9 mouse cellular contexts compared by ENCODE assay signal in genomic region chr6:134876795-134877194, GRCm38 (mm10). TPM values are rescaled to one million over a fixed set of nuclear protein-coding genes. Genes with fewer than 3 reads are reported as not detected.
DNase-seq lines count a peak whose midpoint lies in the region; ATAC-seq and TF ChIP-seq lines count a peak whose summit lies in the region.
"Had no signal": no experiment of that assay in that cellular context is flagged by ENCODE, and none has a peak within 500 bp of the region (broad histone marks: within the 10 kb centered on the region; RNA-seq: fewer than 3 reads in every experiment).

No protein-coding gene starts in this region.

- H3K9me3 ChIP-seq in intestine, embryonic 15.5 days: no peaks in the 10 kb centered on the region
- no peaks in the 10 kb centered on the region for H3K9me3 ChIP-seq in intestine, embryonic 16.5 days (ENCODE audit: control insufficient read depth, low read length)
- H3K9me3 ChIP-seq in E14TG2a.4 (ENCODE audit: low read length): no peaks in the 10 kb centered on the region
- H3K9me3 ChIP-seq in forebrain, embryonic 14.5 days (replicated peaks; ENCODE audit: control insufficient read depth, low read length): 0 out of 2 replicates have a peak, but pooled peaks cover 3% of the 10 kb centered on the region
- H3K9me3 ChIP-seq: neural tube, embryonic 12.5 days had no signal

- H3K4me3 ChIP-seq in intestine, embryonic 15.5 days (replicated peaks): no peak overlapping the region
- H3K4me3 ChIP-seq in intestine, embryonic 16.5 days (ENCODE audit: low read length): no peak overlapping the region
- no peak overlapping the region for H3K4me3 ChIP-seq in E14TG2a.4 (replicated peaks; ENCODE audit: low read length)
- H3K4me3 ChIP-seq in forebrain, embryonic 14.5 days (ENCODE audit: low read depth, low read length): no peak overlapping the region
- H3K4me3 ChIP-seq: neural tube, embryonic 12.5 days had no signal

- no peak overlapping the region for H3K9ac ChIP-seq in intestine, embryonic 15.5 days
- H3K9ac ChIP-seq in intestine, embryonic 16.5 days (ENCODE audit: low read depth, low read length): no peak overlapping the region
- H3K9ac ChIP-seq in forebrain, embryonic 14.5 days (ENCODE audit: low read length): no peak overlapping the region
- H3K9ac ChIP-seq: neural tube, embryonic 12.5 days had no signal

- no peaks in the 10 kb centered on the region for H3K4me1 ChIP-seq in intestine, embryonic 15.5 days (replicated peaks)
- no peaks in the 10 kb centered on the region for H3K4me1 ChIP-seq in intestine, embryonic 16.5 days (ENCODE audit: control insufficient read depth, insufficient read depth, low read length)
- 0 out of 2 replicates have a peak, but pooled peaks cover 6% of the 10 kb centered on the region for H3K4me1 ChIP-seq in E14TG2a.4 (replicated peaks; ENCODE audit: low read depth, low read length)
- H3K4me1 ChIP-seq in forebrain, embryonic 14.5 days (ENCODE audit: control insufficient read depth, insufficient read depth, low read length): peaks cover 14% of the 10 kb centered on the region

- H3K4me2 ChIP-seq in intestine, embryonic 15.5 days (replicated peaks): no peak overlapping the region
- H3K4me2 ChIP-seq in intestine, embryonic 16.5 days (ENCODE audit: low read depth, low read length): no peak overlapping the region
- H3K4me2 ChIP-seq in forebrain, embryonic 14.5 days (ENCODE audit: low read length): no peak overlapping the region
- H3K4me2 ChIP-seq: neural tube, embryonic 12.5 days had no signal

- TF ChIP-seq POLR2A in brain, embryonic 14.5 days (IDR thresholded peaks at IDR 0.05; ENCODE audit: borderline replicate concordance, extremely low read depth, insufficient read depth, insufficient read length, poor library complexity, severe bottlenecking): no peak

- 0 out of 2 replicates have a peak, but pooled peaks have one; percentile 41 for ATAC-seq in intestine, embryonic 15.5 days
- no peak for ATAC-seq in intestine, embryonic 16.5 days
- no peak; the same call in 1 of the 2 replicates for ATAC-seq in forebrain, embryonic 14.5 days

- TF ChIP-seq CTCF in E14TG2a.4 (conservative IDR thresholded peaks at IDR 0.05; ENCODE audit: low read length): peak; percentile 40
- peak; percentile 29; the same call in 1 of the 2 replicates for TF ChIP-seq CTCF in brain, embryonic 14.5 days (IDR thresholded peaks at IDR 0.05; ENCODE audit: borderline replicate concordance, extremely low read depth, insufficient read depth, insufficient read length)

- H3K36me3 ChIP-seq in intestine, embryonic 15.5 days: no peaks in the 10 kb centered on the region
- H3K36me3 ChIP-seq in intestine, embryonic 16.5 days (ENCODE audit: control insufficient read depth, insufficient read depth, low read length): no peaks in the 10 kb centered on the region
- peaks cover 21% of the 10 kb centered on the region for H3K36me3 ChIP-seq in E14TG2a.4 (ENCODE audit: insufficient read depth, low read length)
- H3K36me3 ChIP-seq in forebrain, embryonic 14.5 days (ENCODE audit: control insufficient read depth, insufficient read depth, low read length): peaks cover 30% of the 10 kb centered on the region; the same call in 1 of the 2 replicates

- no peak for DNase-seq in brain, embryonic 14.5 days (ENCODE audit: low read depth)
- peak; percentile 18 for DNase-seq in lung, postnatal 10 days
- no peak for DNase-seq in frontal cortex, postnatal 14 days (ENCODE audit: low spot score in 2 of 2)
- DNase-seq in gastrocnemius, postnatal 25 days: no peak
- DNase-seq in forebrain, embryonic 14.5 days (ENCODE audit: low spot score): no peak

- 75% methylated on average over 6 of the region's 6 CpGs for WGBS in intestine, embryonic 15.5 days
- WGBS in intestine, embryonic 16.5 days: 71% methylated on average over 6 of the region's 6 CpGs
- WGBS in forebrain, embryonic 14.5 days: 76% methylated on average over 6 of the region's 6 CpGs

- H3K27ac ChIP-seq in intestine, embryonic 15.5 days: no peak overlapping the region
- no peak overlapping the region for H3K27ac ChIP-seq in intestine, embryonic 16.5 days (ENCODE audit: low read length)
- H3K27ac ChIP-seq in forebrain, embryonic 14.5 days (ENCODE audit: low read depth, low read length): no peak overlapping the region
- H3K27ac ChIP-seq: neural tube, embryonic 12.5 days had no signal

- H3K27me3 ChIP-seq in intestine, embryonic 15.5 days (replicated peaks): no peaks in the 10 kb centered on the region
- H3K27me3 ChIP-seq in intestine, embryonic 16.5 days (replicated peaks; ENCODE audit: control insufficient read depth, insufficient read depth, low read length): no peaks in the 10 kb centered on the region
- H3K27me3 ChIP-seq in E14TG2a.4 (ENCODE audit: insufficient read depth, low read length): no peaks in the 10 kb centered on the region
- no peaks in the 10 kb centered on the region for H3K27me3 ChIP-seq in forebrain, embryonic 14.5 days (replicated peaks; ENCODE audit: control insufficient read depth, insufficient read depth, low read length)
- H3K27me3 ChIP-seq: neural tube, embryonic 12.5 days had no signal

RNA-seq across cellular contexts. Expression of gene Gpr19, which starts 21.6 kb away (rescaled TPM):
- 10.4 and 10.6 TPM in 2 replicates for polyA plus RNA-seq in intestine, embryonic 15.5 days (2015; fragmentation: Nextera tagmentation; extraction: Ambion mirVana)
- polyA plus RNA-seq in intestine, embryonic 16.5 days (2015; fragmentation: Nextera tagmentation; extraction: Ambion mirVana): 8.1 and 9.5 TPM in 2 replicates
- 39.2 and 54.7 TPM in 2 replicates for polyA plus RNA-seq in brain, embryonic 14.5 days (2012; rRNA removed)
- total RNA-seq in gastrocnemius, postnatal 25 days (2021): 1 to 10 TPM; 3.2 to 4.0 TPM
- 42.4 and 46.2 TPM in 2 replicates for polyA plus RNA-seq in forebrain, embryonic 14.5 days (2014; fragmentation: Nextera tagmentation; extraction: Ambion mirVana)

RNA-seq across cellular contexts. Expression of gene Cdkn1b, which starts 43.4 kb away (rescaled TPM):
- polyA plus RNA-seq in intestine, embryonic 15.5 days (2015; fragmentation: Nextera tagmentation; extraction: Ambion mirVana): 15.3 and 15.9 TPM in 2 replicates
- 10.6 and 12.4 TPM in 2 replicates for polyA plus RNA-seq in intestine, embryonic 16.5 days (2015; fragmentation: Nextera tagmentation; extraction: Ambion mirVana)
- 45.8 and 55.9 TPM in 2 replicates for polyA plus RNA-seq in brain, embryonic 14.5 days (2012; rRNA removed)
- 10 to 100 TPM; 33.9 to 34.0 TPM for total RNA-seq in gastrocnemius, postnatal 25 days (2021)
- 58.8 and 63.3 TPM in 2 replicates for polyA plus RNA-seq in forebrain, embryonic 14.5 days (2014; fragmentation: Nextera tagmentation; extraction: Ambion mirVana)

RNA-seq across cellular contexts. Expression of gene Crebl2, which starts 46.8 kb away (rescaled TPM):
- 3.6 and 3.7 TPM in 2 replicates for polyA plus RNA-seq in intestine, embryonic 15.5 days (2015; fragmentation: Nextera tagmentation; extraction: Ambion mirVana)
- 3.3 and 3.6 TPM in 2 replicates for polyA plus RNA-seq in intestine, embryonic 16.5 days (2015; fragmentation: Nextera tagmentation; extraction: Ambion mirVana)
- polyA plus RNA-seq in brain, embryonic 14.5 days (2012; rRNA removed): 8.4 and 8.8 TPM in 2 replicates
- 1 to 10 TPM; 7.2 to 7.6 TPM for total RNA-seq in gastrocnemius, postnatal 25 days (2021)
- 1.8 and 2.9 TPM in 2 replicates for polyA plus RNA-seq in forebrain, embryonic 14.5 days (2014; fragmentation: Nextera tagmentation; extraction: Ambion mirVana)
